Mouse (Mus musculus) adrenal gland, adult 10 weeks (tissue): ENCODE results near the gene Olfr902. TPM values are rescaled to one million over a fixed set of nuclear protein-coding genes. Genes with fewer than 3 reads are reported as not detected.

Experiments used
- polyA plus RNA-seq: library from polyadenylated mRNA; stranded (reverse); fragments of 350-450 nt; fragmentation: Illumina TruSeq; extraction: RNeasy Lipid Tissue Mini Kit (QIAGEN cat#74804); gene quantifications from one replicate; pipeline ENCODE4 v1.2.3, GENCODE M21; 2014; ENCODE audit warnings: low read depth, low replicate concordance

Gene Olfr902
- polyA plus RNA-seq, result not detected

GRCm38 (mm10) chr9:38447352-38447751, at the start of gene Olfr902:
Gene Olfr902 (plus strand): TSS chr9:38447652.

GRCm38 (mm10) chr9:38401398-38401797, 46.1 kb upstream of the Olfr902 start, which contains the start of gene Olfr147:
Gene Olfr147 (plus strand): TSS chr9:38401698.

GRCm38 (mm10) chr9:38429155-38429554, 18.3 kb upstream of the Olfr902 start, which contains the start of gene Olfr901:
Gene Olfr901 (plus strand): TSS chr9:38429455.

GRCm38 (mm10) chr9:38462844-38463243, 15.4 kb downstream of the Olfr902 start, which contains the start of gene Olfr904:
Gene Olfr904 (plus strand): TSS chr9:38463144.

GRCm38 (mm10) chr9:38470807-38471206, 23.4 kb downstream of the Olfr902 start, which contains the start of gene Olfr905:
Gene Olfr905 (plus strand): TSS chr9:38471107.

GRCm38 (mm10) chr9:38486785-38487184, 39.3 kb downstream of the Olfr902 start, which contains the start of gene Olfr906:
Gene Olfr906 (plus strand): TSS chr9:38487085.

GRCm38 (mm10) chr9:38495501-38495900, 48.0 kb downstream of the Olfr902 start, which contains the start of gene Olfr907:
Gene Olfr907 (plus strand): TSS chr9:38495801.

Other genes starting within 250 kb of the Olfr902 start
- gene Olfr893, start 239.3 kb upstream of the Olfr902 start, polyA plus RNA-seq, result not detected
- gene Olfr894, start 229.6 kb upstream of the Olfr902 start, polyA plus RNA-seq, result not detected
- not detected for gene Olfr143, start 194.9 kb upstream of the Olfr902 start, polyA plus RNA-seq
- gene Olfr895, start 179.8 kb upstream of the Olfr902 start, polyA plus RNA-seq, result not detected
- not detected for gene Olfr896-ps1, start 156.5 kb upstream of the Olfr902 start, polyA plus RNA-seq
- not detected for gene Olfr25, start 118.6 kb upstream of the Olfr902 start, polyA plus RNA-seq
- not detected for gene Olfr898, start 99.2 kb upstream of the Olfr902 start, polyA plus RNA-seq
- not detected for gene Olfr250, start 80.8 kb upstream of the Olfr902 start, polyA plus RNA-seq
- gene Olfr251, start 70.6 kb upstream of the Olfr902 start, polyA plus RNA-seq, result not detected
- not detected for gene Olfr147, start 46.0 kb upstream of the Olfr902 start, polyA plus RNA-seq
- gene Olfr901, start 18.2 kb upstream of the Olfr902 start, polyA plus RNA-seq, result not detected
- gene Olfr904, start 15.5 kb downstream of the Olfr902 start, polyA plus RNA-seq, result not detected
- not detected for gene Olfr905, start 23.5 kb downstream of the Olfr902 start, polyA plus RNA-seq
- not detected for gene Olfr906, start 39.4 kb downstream of the Olfr902 start, polyA plus RNA-seq
- gene Olfr907, start 48.1 kb downstream of the Olfr902 start, polyA plus RNA-seq, result not detected
- not detected for gene Olfr911-ps1, start 73.9 kb downstream of the Olfr902 start, polyA plus RNA-seq
- gene Olfr910, start 90.2 kb downstream of the Olfr902 start, polyA plus RNA-seq, result not detected
- not detected for gene Olfr912, start 132.5 kb downstream of the Olfr902 start, polyA plus RNA-seq
- not detected for gene Olfr913, start 145.1 kb downstream of the Olfr902 start, polyA plus RNA-seq
- gene Olfr914, start 157.4 kb downstream of the Olfr902 start, polyA plus RNA-seq, result not detected
- gene Olfr916, start 212.2 kb downstream of the Olfr902 start, polyA plus RNA-seq, result not detected
- gene Olfr917, start 218.2 kb downstream of the Olfr902 start, polyA plus RNA-seq, result not detected
- not detected for gene Olfr918, start 226.9 kb downstream of the Olfr902 start, polyA plus RNA-seq